Mouse (Mus musculus) brain, embryonic 14.5 days (tissue): ENCODE results near the gene Mcat.

ENCODE experiments used
- CTCF ChIP-seq: fragments of 200-500 bp; IDR thresholded peaks from 2 replicates; pipeline ENCODE4 v1.5.1; 2012; ENCODE audit warnings: inconsistent platforms, mild to moderate bottlenecking, moderate library complexity, borderline replicate concordance; ENCODE audit not compliant: insufficient read depth, insufficient read length; ENCODE audit errors: extremely low read depth
- POLR2A ChIP-seq: fragments of 200-500 bp; IDR thresholded peaks from 2 replicates; pipeline ENCODE4 v1.6.1; 2012; ENCODE audit warnings: mild to moderate bottlenecking, inconsistent platforms, borderline replicate concordance; ENCODE audit not compliant: poor library complexity, insufficient read depth, insufficient read length, severe bottlenecking; ENCODE audit errors: extremely low read depth

DNA sequence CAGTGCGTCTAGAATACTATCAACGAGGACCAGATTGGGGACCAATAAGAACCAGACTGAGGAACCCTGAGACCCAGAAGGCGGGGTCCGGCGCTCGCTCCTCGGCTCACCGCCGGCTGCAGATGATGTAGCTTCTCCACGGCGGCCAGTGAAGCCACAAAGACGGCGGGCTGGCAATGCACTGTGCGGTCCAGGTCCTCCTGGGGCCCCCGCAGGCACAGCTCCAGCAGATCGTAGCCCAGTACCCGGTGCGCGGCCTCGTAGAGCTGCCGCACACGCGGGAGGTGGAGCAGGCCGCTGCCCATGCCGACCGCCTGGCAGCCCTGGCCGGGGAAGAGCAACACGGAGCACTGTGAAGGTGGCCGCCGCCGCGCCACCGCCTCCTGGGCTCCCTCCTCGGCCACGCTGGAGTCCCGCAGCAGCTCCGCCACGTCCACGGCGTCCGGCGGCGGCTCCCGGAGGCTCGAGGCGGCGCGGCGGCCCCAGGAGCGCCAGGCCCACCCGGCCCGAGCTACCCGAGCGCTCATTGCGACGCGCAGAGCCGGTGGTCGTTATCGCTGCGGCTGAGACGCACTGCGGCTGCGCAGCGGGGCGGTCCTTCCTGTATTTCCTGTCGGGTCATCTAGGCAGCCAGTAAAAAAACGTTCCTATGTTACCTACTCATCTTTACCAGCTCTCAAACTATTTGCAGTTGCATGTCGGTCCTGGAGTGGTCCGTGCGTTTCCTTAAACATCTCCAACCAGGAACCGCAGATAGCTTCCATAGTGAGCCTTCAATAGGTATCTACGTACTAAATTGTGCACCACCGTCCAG, 8.2 kb downstream of the Mcat start:
- TF ChIP-seq POLR2A (peak; percentile 94), CTCF (no peak)
